Mouse (Mus musculus) myocyte (in vitro differentiated cells): ENCODE measurements around the gene Scn5a.

Source experiments
- CEBPB ChIP-seq: IDR thresholded peaks from 2 replicates; pipeline ENCODE4 v1.6.1; 2011; ENCODE audit warnings: mild to moderate bottlenecking, moderate library complexity; ENCODE audit not compliant: poor library complexity, insufficient read depth, severe bottlenecking
- E2F4 ChIP-seq: IDR thresholded peaks from one replicate; pipeline ENCODE4 v1.6.1; 2011; ENCODE audit warnings: mild to moderate bottlenecking, control low read depth, moderate library complexity; ENCODE audit not compliant: insufficient read depth
- MAX ChIP-seq: IDR thresholded peaks from one replicate; pipeline ENCODE4 v1.6.1; 2011; ENCODE audit warnings: low read depth, mild to moderate bottlenecking, control low read depth
- POLR2A ChIP-seq: IDR thresholded peaks from one replicate; pipeline ENCODE4 v1.6.1; 2011; ENCODE audit warnings: low read depth, mild to moderate bottlenecking, control low read depth, moderate library complexity; ENCODE audit not compliant: insufficient read length
- POLR2AphosphoS2 ChIP-seq: IDR thresholded peaks from one replicate; pipeline ENCODE4 v1.6.1; 2011; ENCODE audit warnings: low read depth, control low read depth; ENCODE audit not compliant: insufficient read length
- TCF12 ChIP-seq: IDR thresholded peaks from one replicate; pipeline ENCODE4 v1.6.1; 2011; ENCODE audit warnings: mild to moderate bottlenecking, control low read depth; ENCODE audit not compliant: poor library complexity, insufficient read depth, severe bottlenecking

DNA sequence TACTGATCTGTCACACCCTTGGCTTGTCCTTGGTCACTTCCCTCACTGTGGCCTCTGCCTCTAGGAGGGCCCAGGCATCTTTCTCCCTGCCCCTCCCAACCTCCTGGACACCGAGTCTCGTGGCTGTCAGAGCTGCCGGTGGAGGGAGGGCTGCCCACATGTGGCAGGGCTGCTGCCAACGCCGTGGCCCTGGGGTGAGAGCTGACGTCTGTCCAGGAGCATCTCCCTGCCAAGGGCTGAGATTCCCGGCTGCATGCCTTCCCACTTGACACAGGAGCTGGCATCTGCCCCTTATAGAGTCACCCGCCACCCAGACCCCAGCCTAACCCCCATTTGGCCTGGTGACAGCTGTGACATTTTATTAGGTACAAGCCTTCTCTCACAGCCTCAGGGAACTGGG is 99.5 kb downstream of the Scn5a start:
- TF ChIP-seq TCF12 (peak; percentile 2), MAX (no peak), POLR2A (no peak), E2F4 (no peak), POLR2AphosphoS2 (peak; percentile 12), CEBPB (no peak)
